Mouse (Mus musculus) stomach, postnatal 0 days (tissue): Measurements from ENCODE around the gene Pilra.
"Not testable (repeated sequence)": the region's sequence is repeated elsewhere in the genome, so short reads cannot be mapped to it uniquely, and the experiment has no call there.

Experiments
- CTCF ChIP-seq: IDR thresholded peaks from 2 replicates; pipeline ENCODE4 v1.5.1; 2016; ENCODE audit warnings: antibody characterized with exemption, low read depth, mild to moderate bottlenecking, moderate library complexity
- EP300 ChIP-seq: optimal IDR thresholded peaks from 2 replicates; pipeline ENCODE3; 2016; ENCODE audit warnings: antibody characterized with exemption

DNA sequence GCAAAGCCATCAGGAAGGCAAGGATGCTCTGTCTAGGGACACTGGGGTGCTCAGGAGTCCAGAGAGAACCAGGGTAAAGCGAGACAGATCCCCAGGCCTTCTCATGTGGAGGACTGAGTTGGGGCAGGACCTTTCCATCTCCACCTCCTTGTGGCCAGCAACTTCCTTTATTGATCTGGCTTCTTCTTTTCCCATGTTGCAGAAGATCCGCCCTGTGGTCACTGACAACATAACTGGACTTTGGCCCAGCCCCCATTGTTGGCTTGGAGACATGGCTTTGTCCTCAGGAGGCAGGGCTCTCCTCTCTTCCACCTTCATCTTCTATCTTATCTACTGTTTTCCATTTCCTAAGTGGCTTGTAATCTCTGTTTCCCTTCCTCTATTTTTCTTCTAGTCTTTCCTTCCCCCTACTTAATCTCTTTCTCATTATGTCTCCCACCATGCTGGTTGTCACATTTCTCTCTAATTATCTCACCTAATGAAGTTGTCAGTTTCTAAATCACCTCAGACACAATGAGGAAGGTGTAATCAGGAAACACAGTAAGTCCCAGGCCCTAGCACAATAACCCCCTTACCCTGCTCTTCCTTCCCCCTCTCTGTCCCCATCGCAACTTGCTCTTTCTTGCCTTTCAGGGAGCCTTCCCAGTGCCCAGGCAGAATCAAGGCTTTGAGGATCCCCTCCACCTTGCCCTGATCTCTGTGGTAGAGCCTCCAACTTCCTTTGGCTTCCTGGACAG, 35.7 kb upstream of the Pilra start, which contains the start of gene Pilrb2:
- not testable (repeated sequence) for TF ChIP-seq CTCF, EP300
